Mouse (Mus musculus) small intestine, adult 2 months (tissue): ENCODE data around the gene Evi2b.

ENCODE experiments used
- CTCF ChIP-seq: fragments of 200-500 bp; IDR thresholded peaks from 2 replicates; pipeline ENCODE4 v1.5.1; 2012; ENCODE audit warnings: low read depth, mild to moderate bottlenecking, control low read depth, inconsistent platforms, low read length, moderate library complexity, mixed read lengths; ENCODE audit not compliant: insufficient replicate concordance, insufficient read length; ENCODE audit errors: extremely low read depth
- POLR2A ChIP-seq: fragments of 200-500 bp; IDR thresholded peaks from 2 replicates; pipeline ENCODE4 v1.6.1; 2012; ENCODE audit warnings: low read depth, mild to moderate bottlenecking, control low read depth, inconsistent platforms, low read length, moderate library complexity

- TF ChIP-seq CTCF (no peak), POLR2A (no peak)
Measured at GRCm38 (mm10) chr11:79494976-79495800, 28.4 kb downstream of the Evi2b start.
